Mouse (Mus musculus): Measurements from ENCODE around the gene Adamtsl5. TPM values are rescaled to one million over a fixed set of nuclear protein-coding genes. Genes with fewer than 3 reads are reported as not detected.

The Adamtsl5 gene
- polyA plus RNA-seq, 1 experiment from 2014 or later, result 1.0 TPM

GRCm38 (mm10) chr10:80324120-80325037, 23.8 kb downstream of the Adamtsl5 start:
- Histone ChIP-seq H3K36me3 (no peaks in the 10 kb centered on the region), H3K4me3 (peak overlapping the region; percentile 40; the same call in 1 of the 2 replicates), H3K9ac (no peak overlapping the region), H3K4me2 (replicated peaks) (peak overlapping the region; percentile 65), H3K27ac (no peak overlapping the region), H3K27me3 (peaks cover 10% of the 10 kb centered on the region; the same call in 1 of the 2 replicates), H3K4me1 (peaks cover 12% of the 10 kb centered on the region), H3K9me3 (no peaks in the 10 kb centered on the region)
- ATAC-seq (ENCODE audit: insufficient number of reproducible peaks, insufficient read depth, low FRiP score, low TSS enrichment), result no peak
- 78% methylated on average over 17 of the region's 17 CpGs for WGBS

- 0 out of 2 replicates have a peak, but pooled peaks have one; percentile 11 for ATAC-seq (ENCODE audit: insufficient number of reproducible peaks, insufficient read depth, low FRiP score, low TSS enrichment)
- Histone ChIP-seq H3K4me3 (peak overlapping the region; percentile 40), H3K4me2 (replicated peaks) (peak overlapping the region; percentile 65), H3K36me3 (peaks cover 6% of the 10 kb centered on the region; the same call in 1 of the 2 replicates), H3K27ac (no peak overlapping the region; the same call in 1 of the 2 replicates), H3K9ac (peak overlapping the region; percentile 63), H3K4me1 (peaks cover 16% of the 10 kb centered on the region), H3K9me3 (no peaks in the 10 kb centered on the region), H3K27me3 (peaks cover 10% of the 10 kb centered on the region; the same call in 1 of the 2 replicates)
- WGBS, result under 1% methylated on average over 46 of the region's 46 CpGs
Observed at GRCm38 (mm10) chr10:80323261-80324119, 24.7 kb downstream of the Adamtsl5 start.

- H3K9me3 ChIP-seq, result no peaks in the 10 kb centered on the region
- H3K4me2 ChIP-seq (replicated peaks), result peak overlapping the region; percentile 65
- H3K27ac ChIP-seq, result no peak overlapping the region
- 7% methylated on average over 28 of the region's 28 CpGs for WGBS
- peaks cover 16% of the 10 kb centered on the region for H3K4me1 ChIP-seq
- peaks cover 12% of the 10 kb centered on the region; the same call in 1 of the 2 replicates for H3K36me3 ChIP-seq
- peaks cover 15% of the 10 kb centered on the region; the same call in 1 of the 2 replicates for H3K27me3 ChIP-seq
- H3K4me3 ChIP-seq, result peak overlapping the region; percentile 40
- H3K9ac ChIP-seq, result peak overlapping the region; percentile 63
- ATAC-seq (ENCODE audit: insufficient number of reproducible peaks, insufficient read depth, low FRiP score, low TSS enrichment), result no peak
Observed at GRCm38 (mm10) chr10:80322811-80323211, 25.4 kb downstream of the Adamtsl5 start.

GRCm38 (mm10) chr10:80321670-80322581, 26.3 kb downstream of the Adamtsl5 start:
- ATAC-seq (ENCODE audit: insufficient number of reproducible peaks, insufficient read depth, low FRiP score, low TSS enrichment), result no peak
- Histone ChIP-seq H3K4me3 (peak overlapping the region; percentile 40; the same call in 1 of the 2 replicates), H3K27me3 (peaks cover 24% of the 10 kb centered on the region), H3K4me1 (peaks cover 16% of the 10 kb centered on the region), H3K9me3 (no peaks in the 10 kb centered on the region), H3K9ac (no peak overlapping the region), H3K27ac (no peak overlapping the region), H3K4me2 (replicated peaks) (peak overlapping the region; percentile 65), H3K36me3 (peaks cover 21% of the 10 kb centered on the region; the same call in 1 of the 2 replicates)
- 92% methylated on average over 19 of the region's 21 CpGs for WGBS

GRCm38 (mm10) chr10:80321014-80321669, 27.1 kb downstream of the Adamtsl5 start:
- no peaks in the 10 kb centered on the region for H3K9me3 ChIP-seq
- peaks cover 22% of the 10 kb centered on the region; the same call in 1 of the 2 replicates for H3K36me3 ChIP-seq
- no peak for ATAC-seq (ENCODE audit: insufficient number of reproducible peaks, insufficient read depth, low FRiP score, low TSS enrichment)
- H3K4me3 ChIP-seq, result no peak overlapping the region
- WGBS, result 71% methylated on average over 6 of the region's 6 CpGs
- H3K9ac ChIP-seq, result no peak overlapping the region
- peaks cover 32% of the 10 kb centered on the region for H3K27me3 ChIP-seq
- H3K4me2 ChIP-seq (replicated peaks), result peak overlapping the region; percentile 9; the same call in 1 of the 2 replicates
- H3K4me1 ChIP-seq, result peaks cover 16% of the 10 kb centered on the region
- no peak overlapping the region for H3K27ac ChIP-seq

GRCm38 (mm10) chr10:80320340-80320760, 27.9 kb downstream of the Adamtsl5 start, which contains the start of gene 2310011J03Rik:
Gene 2310011J03Rik, minus strand, starts transcription at chr10:80320537.
- no peaks in the 10 kb centered on the region for H3K9me3 ChIP-seq
- WGBS, result 1% methylated on average over 34 of the region's 34 CpGs
- peak within 1 kb of the TSS; percentile 85 for H3K4me3 ChIP-seq
- peaks cover 22% of the 10 kb centered on the region; the same call in 1 of the 2 replicates for H3K36me3 ChIP-seq
- ATAC-seq (ENCODE audit: insufficient number of reproducible peaks, insufficient read depth, low FRiP score, low TSS enrichment), result no peak
- peaks cover 40% of the 10 kb centered on the region for H3K27me3 ChIP-seq
- H3K27ac ChIP-seq, result peak within 1 kb of the TSS; percentile 69
- peak within 1 kb of the TSS; percentile 80 for H3K4me2 ChIP-seq (replicated peaks)
- peak within 1 kb of the TSS; percentile 85 for H3K9ac ChIP-seq
- peaks cover 16% of the 10 kb centered on the region for H3K4me1 ChIP-seq

GRCm38 (mm10) chr10:80317011-80317410, 31.2 kb downstream of the Adamtsl5 start:
- H3K4me3 ChIP-seq, result no peak overlapping the region
- no peaks in the 10 kb centered on the region for H3K9me3 ChIP-seq
- H3K4me2 ChIP-seq (replicated peaks), result no peak overlapping the region
- H3K36me3 ChIP-seq, result peaks cover 28% of the 10 kb centered on the region; the same call in 1 of the 2 replicates
- no peak overlapping the region for H3K9ac ChIP-seq
- ATAC-seq (ENCODE audit: insufficient number of reproducible peaks, insufficient read depth, low FRiP score, low TSS enrichment), result no peak
- no peak overlapping the region for H3K27ac ChIP-seq
- H3K27me3 ChIP-seq, result peaks cover 67% of the 10 kb centered on the region
- WGBS, result 65% methylated on average over 10 of the region's 10 CpGs
- peaks cover 19% of the 10 kb centered on the region for H3K4me1 ChIP-seq

- ATAC-seq (ENCODE audit: insufficient number of reproducible peaks, insufficient read depth, low FRiP score, low TSS enrichment), result no peak
Observed at GRCm38 (mm10) chr10:80316359-80316781, 31.8 kb downstream of the Adamtsl5 start.

GRCm38 (mm10) chr10:80315315-80315714, 32.9 kb downstream of the Adamtsl5 start:
- peaks cover 15% of the 10 kb centered on the region for H3K4me1 ChIP-seq
- no peak overlapping the region for H3K4me2 ChIP-seq (replicated peaks)
- whole genome bisulfite sequencing, result 47% methylated on average over 27 of the region's 27 CpGs
- H3K27ac ChIP-seq, result no peak overlapping the region
- peaks cover 31% of the 10 kb centered on the region; the same call in 1 of the 2 replicates for H3K36me3 ChIP-seq
- no peak for ATAC-seq (ENCODE audit: insufficient number of reproducible peaks, insufficient read depth, low FRiP score, low TSS enrichment)
- peaks cover 80% of the 10 kb centered on the region for H3K27me3 ChIP-seq
- 0 out of 2 replicates have a peak overlapping the region, but pooled peaks have one; percentile 1 for H3K4me3 ChIP-seq
- no peaks in the 10 kb centered on the region for H3K9me3 ChIP-seq
- peak overlapping the region; percentile 30; the same call in 1 of the 2 replicates for H3K9ac ChIP-seq

More at GRCm38 (mm10) chr10:80316359-80316781, 31.8 kb downstream of the Adamtsl5 start:
- 32% methylated on average over 11 of the region's 11 CpGs for WGBS
- peaks cover 69% of the 10 kb centered on the region for H3K27me3 ChIP-seq
- H3K9me3 ChIP-seq, result no peaks in the 10 kb centered on the region
- H3K27ac ChIP-seq, result no peak overlapping the region
- peaks cover 15% of the 10 kb centered on the region for H3K4me1 ChIP-seq
- peaks cover 31% of the 10 kb centered on the region; the same call in 1 of the 2 replicates for H3K36me3 ChIP-seq
- H3K9ac ChIP-seq, result no peak overlapping the region
- no peak overlapping the region for H3K4me3 ChIP-seq
- H3K4me2 ChIP-seq (replicated peaks), result no peak overlapping the region

Data from embryonic facial prominence, embryonic 12.5 days (tissue).